15 mouse cellular contexts compared by ENCODE assay signal in genomic region chr10:122944888-122945287, GRCm38 (mm10).
"Had no signal": no experiment of that assay in that cellular context is flagged by ENCODE, and none has a peak within 500 bp of the region (broad histone marks: within the 10 kb centered on the region; RNA-seq: fewer than 3 reads in every experiment).

No protein-coding gene starts in this region.

- H3K36me3 ChIP-seq: liver, embryonic 13.5 days; midbrain, embryonic 10.5 days; midbrain, embryonic 13.5 days had no signal

- H3K27me3 ChIP-seq: liver, embryonic 13.5 days; megakaryocyte, embryonic 14.5 days; midbrain, embryonic 13.5 days had no signal

- H3K4me2 ChIP-seq: liver, embryonic 13.5 days; midbrain, embryonic 13.5 days had no signal

- H3K4me1 ChIP-seq: liver, embryonic 13.5 days had no signal

- H3K9ac ChIP-seq: liver, embryonic 13.5 days; midbrain, embryonic 13.5 days had no signal

- DNase-seq: kidney, adult 18-20 months; kidney, adult 9 months; kidney, postnatal 14 days; layer of hippocampus, adult 9-11 months; liver, embryonic 13.5 days; lung, adult 2 months; lung, postnatal 14 days; lung, postnatal 4 days; thymus, postnatal 25 days had no signal

- ATAC-seq: midbrain, embryonic 13.5 days; midbrain, embryonic 16.5 days had no signal

- H3K9me3 ChIP-seq: liver, embryonic 13.5 days; megakaryocyte, embryonic 14.5 days; midbrain, embryonic 10.5 days; midbrain, embryonic 13.5 days had no signal

- H3K27ac ChIP-seq: layer of hippocampus, adult 2 months; liver, embryonic 13.5 days; midbrain, embryonic 10.5 days; midbrain, embryonic 13.5 days; stomach, postnatal 0 days had no signal

- H3K4me3 ChIP-seq: layer of hippocampus, adult 2 months; liver, embryonic 13.5 days; megakaryocyte, embryonic 14.5 days; midbrain, embryonic 10.5 days; midbrain, embryonic 13.5 days had no signal
